Mouse (Mus musculus) heart, embryonic 10.5 days (tissue): ENCODE measurements at regions not wholly inside any gene's neighbourhood (a gene's known extent, or its start where the extent isn't known, plus 50 kb on each side); places are given as distances from the start of the nearest gene placed in this dataset.

Experiments
- DNase-seq: peaks from one replicate; pipeline ENCODE4 v3.0.0-alpha.2; 2017; ENCODE audit warnings: low spot score
- H3K27ac ChIP-seq: fragments of 300-500 bp; sonication (generic); 2 replicates; pipeline ENCODE4 v1.5.1; 2016; ENCODE audit warnings: mild to moderate bottlenecking
- H3K27me3 ChIP-seq: fragments of 300-500 bp; sonication (generic); 2 replicates; pipeline ENCODE4 v1.6.1; 2016; ENCODE audit warnings: mild to moderate bottlenecking; ENCODE audit not compliant: poor library complexity, insufficient read depth, severe bottlenecking
- H3K36me3 ChIP-seq: fragments of 300-500 bp; sonication (generic); 2 replicates; pipeline ENCODE4 v1.6.1; 2016; ENCODE audit warnings: mild to moderate bottlenecking, moderate library complexity
- H3K4me1 ChIP-seq: fragments of 300-500 bp; sonication (generic); 2 replicates; pipeline ENCODE4 v1.6.1; 2016; ENCODE audit warnings: mild to moderate bottlenecking
- H3K4me3 ChIP-seq: fragments of 300-500 bp; sonication (generic); 2 replicates; pipeline ENCODE4 v1.5.1; 2016; ENCODE audit warnings: mild to moderate bottlenecking, moderate library complexity
- H3K9me3 ChIP-seq: fragments of 300-500 bp; sonication (generic); 2 replicates; pipeline ENCODE4 v1.6.1; 2016; ENCODE audit warnings: mild to moderate bottlenecking, moderate library complexity
- WGBS: fragments of 180-500 bp; shearing (Covaris S2); methylation state at CpG from one replicate; pipeline ENCODE4 v1.1.7; 2016; 5-methylcytosine and 5-hydroxymethylcytosine counted together

GRCm38 (mm10) chr16:75104894-75105293, 481.0 kb downstream of the Lipi start:
- Histone ChIP-seq H3K27me3 (no peaks in the 10 kb centered on the region), H3K36me3 (no peaks in the 10 kb centered on the region), H3K4me3 (no peak overlapping the region), H3K27ac (no peak overlapping the region), H3K4me1 (no peaks in the 10 kb centered on the region), H3K9me3 (no peaks in the 10 kb centered on the region)
- 62% methylated on average over 6 of the region's 6 CpGs for WGBS
- DNase-seq = no peak

DNA sequence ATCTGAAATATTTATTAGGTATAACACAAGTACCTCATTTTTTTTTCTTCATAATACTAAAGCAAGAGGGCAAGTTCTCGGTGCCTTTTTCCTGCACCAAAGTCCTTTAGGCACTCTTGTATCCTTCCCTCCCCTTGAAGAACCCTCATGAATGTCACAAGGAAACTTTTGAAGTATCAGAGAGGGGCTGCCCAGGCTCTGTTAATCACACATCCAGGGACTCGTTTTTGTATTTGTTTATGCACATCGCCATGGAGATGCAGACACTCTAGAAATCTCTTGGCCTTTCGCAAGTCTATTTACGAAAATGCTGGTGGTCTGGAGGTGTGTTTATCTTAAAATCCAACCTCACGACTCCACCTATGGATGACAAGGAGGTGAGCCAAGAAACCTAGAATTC, 492.7 kb downstream of the Lipi start:
- Histone ChIP-seq H3K36me3 (no peaks in the 10 kb centered on the region), H3K4me3 (peak overlapping the region; percentile 43), H3K4me1 (no peaks in the 10 kb centered on the region), H3K27me3 (no peaks in the 10 kb centered on the region), H3K9me3 (no peaks in the 10 kb centered on the region), H3K27ac (no peak overlapping the region)
- no peak for DNase-seq
- WGBS = 48% methylated on average over 6 of the region's 6 CpGs

- no peak for DNase-seq
- Histone ChIP-seq H3K27me3 (no peaks in the 10 kb centered on the region), H3K27ac (no peak overlapping the region), H3K36me3 (no peaks in the 10 kb centered on the region), H3K4me1 (no peaks in the 10 kb centered on the region), H3K9me3 (no peaks in the 10 kb centered on the region), H3K4me3 (peak overlapping the region; percentile 43)
- 25% methylated on average over 12 of the region's 12 CpGs for WGBS
Measured at GRCm38 (mm10) chr16:75092471-75093130, 493.3 kb downstream of the Lipi start.

- H3K4me3 ChIP-seq = 0 out of 2 replicates have a peak overlapping the region, but pooled peaks have one; percentile 43
- 50% methylated on average over 2 of the region's 2 CpGs for WGBS
Measured at GRCm38 (mm10) chr16:75091931-75092330, 493.9 kb downstream of the Lipi start.

GRCm38 (mm10) chr16:75089383-75090035, 496.4 kb downstream of the Lipi start:
- H3K4me3 ChIP-seq = no peak overlapping the region
- WGBS = 68% methylated on average over 6 of the region's 6 CpGs
- H3K27me3 ChIP-seq = no peaks in the 10 kb centered on the region
- H3K4me1 ChIP-seq = no peaks in the 10 kb centered on the region
- no peak for DNase-seq
- no peaks in the 10 kb centered on the region for H3K36me3 ChIP-seq
- H3K9me3 ChIP-seq = no peaks in the 10 kb centered on the region
- H3K27ac ChIP-seq = no peak overlapping the region

More at GRCm38 (mm10) chr16:75091931-75092330, 493.9 kb downstream of the Lipi start:
- DNase-seq = no peak
- H3K9me3 ChIP-seq = no peaks in the 10 kb centered on the region
- no peaks in the 10 kb centered on the region for H3K4me1 ChIP-seq
- H3K27me3 ChIP-seq = no peaks in the 10 kb centered on the region
- H3K36me3 ChIP-seq = no peaks in the 10 kb centered on the region
- no peak overlapping the region for H3K27ac ChIP-seq

- H3K4me1 ChIP-seq = no peaks in the 10 kb centered on the region
- H3K36me3 ChIP-seq = no peaks in the 10 kb centered on the region
- H3K4me3 ChIP-seq = no peak overlapping the region
- DNase-seq = no peak
- no peaks in the 10 kb centered on the region for H3K27me3 ChIP-seq
- 91% methylated on average over 5 of the region's 5 CpGs for WGBS
- no peaks in the 10 kb centered on the region for H3K9me3 ChIP-seq
- no peak overlapping the region for H3K27ac ChIP-seq
Measured at GRCm38 (mm10) chr16:75088701-75089100, 497.2 kb downstream of the Lipi start.

DNA sequence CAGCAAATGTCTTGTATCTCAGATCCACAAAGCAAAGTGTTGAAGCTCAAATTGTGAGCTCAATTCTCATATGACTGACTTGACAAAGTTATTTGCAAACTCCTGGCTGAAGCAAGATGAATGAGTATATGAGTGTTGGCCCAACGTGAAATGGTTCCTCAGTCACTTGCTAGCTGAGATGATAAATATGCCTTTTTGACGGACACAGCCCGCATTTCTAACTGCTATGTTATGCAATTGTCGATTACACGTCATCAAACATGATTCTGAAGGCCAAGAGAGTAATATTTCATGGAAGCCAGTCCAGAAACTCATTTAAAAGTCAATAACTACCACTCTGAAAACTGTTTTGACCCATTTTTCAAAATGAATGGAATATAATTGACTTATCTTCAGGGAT, 520.6 kb downstream of the Lipi start:
- no peaks in the 10 kb centered on the region for H3K36me3 ChIP-seq
- H3K4me3 ChIP-seq = no peak overlapping the region
- H3K9me3 ChIP-seq = no peaks in the 10 kb centered on the region
- no peaks in the 10 kb centered on the region for H3K4me1 ChIP-seq
- no peaks in the 10 kb centered on the region for H3K27me3 ChIP-seq
- H3K27ac ChIP-seq = no peak overlapping the region
- WGBS = 79% methylated on average over 5 of the region's 5 CpGs
- DNase-seq = no peak

DNA sequence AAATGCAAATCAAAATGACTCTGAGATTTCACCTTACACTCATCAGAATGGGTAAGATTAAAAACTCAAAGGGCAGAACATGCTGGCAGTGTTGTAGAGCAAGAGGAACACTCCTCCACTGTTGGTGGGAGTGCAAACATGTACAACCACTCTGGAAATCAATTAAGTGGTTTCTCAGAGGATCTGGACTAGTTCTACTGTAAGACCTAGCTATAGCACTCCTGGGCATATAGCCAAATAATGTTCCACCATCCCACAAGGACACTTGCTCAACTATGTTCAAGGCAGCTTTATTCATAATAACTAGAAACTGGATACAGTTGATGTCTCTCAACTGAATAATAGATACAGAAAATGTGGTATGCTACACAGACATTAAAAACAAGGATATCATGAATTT, 532.9 kb downstream of the Lipi start:
- H3K9me3 ChIP-seq = no peaks in the 10 kb centered on the region
- no peak overlapping the region for H3K27ac ChIP-seq
- no peaks in the 10 kb centered on the region for H3K4me1 ChIP-seq
- DNase-seq = no peak
- H3K36me3 ChIP-seq = no peaks in the 10 kb centered on the region
- H3K4me3 ChIP-seq = no peak overlapping the region
- no peaks in the 10 kb centered on the region for H3K27me3 ChIP-seq

DNA sequence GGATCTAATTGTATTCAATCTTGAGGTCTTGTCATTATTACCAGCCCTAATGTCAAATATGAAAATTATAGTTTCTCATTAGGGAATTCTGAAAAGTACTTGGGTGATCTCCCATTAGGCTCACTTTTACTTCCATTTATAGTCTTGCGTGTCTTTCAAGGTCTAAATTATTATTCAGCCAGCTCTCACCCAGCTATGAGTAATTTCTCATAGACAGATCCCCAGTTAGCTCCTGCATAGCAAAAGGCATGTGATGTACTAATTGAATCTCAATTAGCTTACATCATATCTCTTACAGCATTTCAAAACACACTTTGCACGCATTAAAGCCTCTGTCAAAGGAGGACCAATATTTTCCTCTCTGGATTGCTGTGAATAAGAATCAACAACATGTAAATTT, 539.9 kb downstream of the Lipi start:
- no peak overlapping the region for H3K4me3 ChIP-seq
- no peaks in the 10 kb centered on the region for H3K4me1 ChIP-seq
- no peaks in the 10 kb centered on the region for H3K27me3 ChIP-seq
- DNase-seq = no peak
- H3K9me3 ChIP-seq = no peaks in the 10 kb centered on the region
- WGBS = 77% methylated on average over 2 of the region's 2 CpGs
- no peaks in the 10 kb centered on the region for H3K36me3 ChIP-seq
- H3K27ac ChIP-seq = no peak overlapping the region
